Mouse (Mus musculus): ENCODE data around the gene Capn7.

The Capn7 gene

GRCm38 (mm10) chr14:31416411-31416810, 80.0 kb downstream of the Capn7 start:
- no peak for DNase-seq

GRCm38 (mm10) chr14:31416835-31417549, 80.6 kb downstream of the Capn7 start:
- DNase-seq, result no peak

GRCm38 (mm10) chr14:31419279-31419678, 82.8 kb downstream of the Capn7 start:
- no peak for DNase-seq

GRCm38 (mm10) chr14:31420135-31420534, 83.7 kb downstream of the Capn7 start:
- DNase-seq, result no peak

GRCm38 (mm10) chr14:31420562-31420961, 84.1 kb downstream of the Capn7 start:
- no peak for DNase-seq

- no peak for DNase-seq
These were observed 84.5 kb downstream of the Capn7 start for GRCm38 (mm10) chr14:31420985-31421384.

All from thymus, adult 18-20 months (tissue).